Mouse (Mus musculus): ENCODE measurements at regions not wholly inside any gene's neighbourhood (a gene's known extent, or its start where the extent isn't known, plus 50 kb on each side); places are given as distances from the start of the nearest gene placed in this dataset.

DNA sequence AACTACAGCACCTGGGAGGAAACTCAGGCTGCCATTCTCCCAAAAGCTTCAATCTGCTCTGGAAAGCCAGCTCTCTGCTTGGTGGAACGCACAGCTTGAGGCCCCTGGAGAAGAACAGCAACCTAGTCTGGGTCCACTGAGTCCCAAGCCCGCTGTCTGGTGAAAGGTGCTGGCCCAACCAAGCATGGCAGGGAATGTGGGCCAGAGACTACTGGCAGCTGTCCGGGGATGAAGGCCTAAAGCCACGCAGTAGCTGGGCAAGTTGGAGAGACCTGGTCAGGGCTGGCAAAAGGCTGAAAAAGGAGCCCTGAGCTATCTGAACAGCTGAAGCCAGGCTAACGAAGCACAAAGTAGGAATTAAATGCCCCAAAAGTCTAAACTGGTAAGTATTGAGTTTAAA is 139.4 kb upstream of the Mpped2 start:
- no peak for DNase-seq

DNA sequence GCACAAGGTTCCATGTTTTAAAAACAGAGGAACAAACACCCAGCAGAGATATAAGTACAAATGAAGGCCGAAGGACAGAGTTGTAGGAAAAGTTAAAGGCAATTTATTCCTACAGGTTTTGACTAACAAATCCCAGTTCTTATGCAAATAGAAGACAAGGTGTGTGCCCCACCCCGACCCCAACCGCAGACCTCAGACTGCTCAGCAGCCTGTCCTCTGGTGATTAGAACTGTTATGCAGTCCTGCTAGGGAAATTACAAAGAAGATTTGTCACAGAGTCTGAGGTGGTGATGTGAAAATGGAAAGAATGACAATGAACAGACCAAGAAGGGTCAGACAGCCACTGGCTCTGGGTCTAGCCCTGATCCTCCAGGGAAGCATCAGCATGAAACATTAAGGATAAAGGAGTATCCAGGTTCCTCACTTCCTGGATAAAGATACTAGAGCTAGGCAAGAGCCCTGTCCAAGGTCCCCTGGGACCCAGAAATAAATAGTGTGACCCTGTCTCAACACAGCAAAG is 131.4 kb upstream of the Mpped2 start:
- no peak for DNase-seq

DNA sequence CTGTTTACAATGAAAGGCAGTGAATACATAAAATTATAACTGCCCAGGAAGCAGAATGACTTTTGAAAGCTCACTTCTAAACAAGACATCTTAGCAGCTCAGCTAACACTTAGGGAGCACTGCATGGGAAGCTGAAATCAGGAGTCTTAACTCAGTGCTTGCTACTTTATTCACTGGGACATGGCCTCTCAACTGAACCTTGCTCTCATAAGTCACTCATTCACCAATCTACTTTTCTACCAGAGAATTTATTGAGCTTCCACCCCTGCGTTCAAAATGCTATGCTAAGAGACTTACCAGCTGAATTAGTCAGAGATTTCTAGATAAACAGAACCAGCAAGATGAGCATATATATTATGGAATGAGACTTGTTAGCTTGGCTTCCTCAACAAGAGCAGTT is 122.8 kb upstream of the Mpped2 start:
- DNase-seq, result no peak

GRCm38 (mm10) chr2:106571346-106571745 is 121.7 kb upstream of the Mpped2 start:
- no peak for DNase-seq

DNA sequence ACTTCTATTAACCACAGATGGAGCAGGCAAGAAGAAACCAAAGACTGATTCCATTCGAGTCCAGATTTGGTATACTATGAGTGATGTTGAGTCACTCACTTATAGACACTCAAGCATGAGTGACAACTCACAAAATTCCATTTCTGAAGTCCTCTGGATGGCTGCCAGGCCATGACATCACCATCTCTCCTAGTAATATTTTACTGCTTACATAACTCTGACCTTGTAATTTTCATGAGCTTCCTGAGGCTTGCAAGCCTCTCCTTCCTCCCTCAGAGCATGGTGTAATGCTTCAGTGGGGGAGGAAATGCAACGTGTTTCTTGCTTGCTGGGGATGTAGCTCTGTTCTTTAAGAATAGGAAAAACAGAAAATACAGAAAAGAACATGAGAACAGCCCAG is 121.2 kb upstream of the Mpped2 start:
- no peak for DNase-seq

GRCm38 (mm10) chr2:106576746-106577323 is 116.2 kb upstream of the Mpped2 start:
- no peak for DNase-seq

DNA sequence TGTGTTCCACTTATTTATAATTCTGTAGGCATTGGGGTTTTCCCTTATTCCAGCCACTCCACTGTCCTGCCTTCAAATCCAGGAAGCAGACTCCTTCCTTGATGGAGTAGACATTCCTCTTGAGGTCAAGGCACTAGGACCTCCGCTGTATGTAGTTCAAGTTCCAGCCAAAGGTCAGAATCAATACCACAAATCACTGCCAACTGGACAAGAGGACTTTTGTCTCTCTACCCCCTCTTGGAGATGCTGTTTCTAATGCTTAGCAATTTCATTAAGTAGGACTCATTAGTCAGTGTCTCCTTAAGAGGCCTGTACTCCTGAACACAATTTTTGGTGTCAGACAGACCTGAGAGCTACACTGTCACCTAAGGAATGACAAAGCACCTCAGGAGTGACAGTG is 115.0 kb upstream of the Mpped2 start:
- no peak for DNase-seq

DNA sequence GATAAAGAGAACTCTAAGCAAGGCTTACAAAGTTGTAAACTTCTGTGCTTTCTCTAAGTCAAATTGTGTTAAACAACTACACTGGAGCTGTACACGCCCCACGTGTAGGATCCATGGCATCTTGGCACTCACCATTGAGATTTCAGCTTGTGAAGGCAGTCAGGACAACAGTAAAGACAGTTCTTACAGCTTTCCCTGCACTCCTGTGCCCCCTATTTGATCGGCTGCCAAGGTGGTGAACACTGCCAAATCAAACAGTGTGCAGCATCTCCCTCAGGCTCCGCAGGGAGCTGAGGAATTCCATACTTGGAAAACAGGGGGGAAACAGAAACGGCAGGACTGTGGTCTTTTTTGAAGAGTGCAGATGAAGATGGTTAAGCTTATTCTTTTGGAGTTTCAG is 112.4 kb upstream of the Mpped2 start:
- no peak for DNase-seq

- no peak for DNase-seq
These were observed 71.8 kb upstream of the Mpped2 start for GRCm38 (mm10) chr2:106621251-106621650.

- no peak for DNase-seq
These were observed 70.7 kb upstream of the Mpped2 start for GRCm38 (mm10) chr2:106622326-106622725.

DNA sequence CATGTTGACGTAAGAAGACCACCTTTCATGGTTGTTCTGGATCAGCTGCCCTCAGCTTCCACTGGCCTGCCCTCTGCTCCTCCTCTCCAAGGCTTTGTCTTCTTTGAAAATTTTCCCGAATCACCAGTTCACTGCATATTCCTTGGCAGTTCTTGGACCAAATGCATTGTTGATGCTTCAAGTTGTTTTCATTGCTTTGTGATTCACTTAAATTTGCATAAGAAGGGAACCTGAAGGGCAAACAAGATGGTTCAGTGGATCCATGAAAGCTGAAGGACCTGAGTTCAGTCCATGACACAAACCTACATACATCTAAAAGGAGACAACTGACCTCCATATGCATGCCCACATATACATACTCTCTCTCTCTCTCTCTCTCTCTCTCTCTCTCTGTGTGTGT is 69.4 kb upstream of the Mpped2 start:
- no peak for DNase-seq

- no peak for DNase-seq
These were observed 61.1 kb upstream of the Mpped2 start for GRCm38 (mm10) chr2:106631986-106632385.

Data from cerebellum, adult 11 months (tissue).